Mouse (Mus musculus) embryonic facial prominence, embryonic 14.5 days (tissue): ENCODE results near the gene 3110082J24Rik. TPM values are rescaled to one million over a fixed set of nuclear protein-coding genes. Genes with fewer than 3 reads are reported as not detected.
"Not testable (repeated sequence)": the region's sequence is repeated elsewhere in the genome, so short reads cannot be mapped to it uniquely, and the experiment has no call there.

Experiments
- ATAC-seq: fragments of 200-750 bp; cut with Nextera tagmentation; 2 replicates; pipeline ENCODE4 v1.8.0; 2017; ENCODE audit warnings: low read depth, moderate number of reproducible peaks, moderate TSS enrichment
- DNase-seq: peaks from one replicate; pipeline ENCODE4 v3.0.0-alpha.2; 2015; ENCODE audit warnings: low spot score
- H3K27ac ChIP-seq: fragments of 300-500 bp; sonication (generic); replicated peaks from 2 replicates; pipeline ENCODE4 v1.5.1; 2014; ENCODE audit warnings: low read depth, mild to moderate bottlenecking, low read length, moderate library complexity
- H3K27me3 ChIP-seq: fragments of 300-500 bp; sonication (generic); replicated peaks from 2 replicates; pipeline ENCODE4 v1.6.1; 2014; ENCODE audit warnings: low read length; ENCODE audit not compliant: control insufficient read depth, insufficient read depth
- H3K36me3 ChIP-seq: fragments of 300-500 bp; sonication (generic); 2 replicates; pipeline ENCODE4 v1.6.1; 2014; ENCODE audit warnings: low read length, mixed read lengths; ENCODE audit not compliant: control insufficient read depth, insufficient read depth
- H3K4me1 ChIP-seq: fragments of 300-500 bp; sonication (generic); 2 replicates; pipeline ENCODE4 v1.6.1; 2014; ENCODE audit warnings: antibody characterized with exemption, low read length; ENCODE audit not compliant: control insufficient read depth, insufficient read depth
- H3K4me2 ChIP-seq: fragments of 300-500 bp; sonication (generic); 2 replicates; pipeline ENCODE4 v1.6.1; 2014; ENCODE audit warnings: low read depth, mild to moderate bottlenecking, low read length, moderate library complexity, mixed read lengths
- H3K4me3 ChIP-seq: fragments of 300-500 bp; sonication (generic); 2 replicates; pipeline ENCODE4 v1.5.1; 2014; ENCODE audit warnings: low read depth, mild to moderate bottlenecking, low read length
- H3K9ac ChIP-seq: fragments of 300-500 bp; sonication (generic); 2 replicates; pipeline ENCODE4 v1.6.1; 2014; ENCODE audit warnings: low read depth, mild to moderate bottlenecking, low read length, moderate library complexity, mixed read lengths
- H3K9me3 ChIP-seq: fragments of 300-500 bp; sonication (generic); 2 replicates; pipeline ENCODE4 v1.6.1; 2016; ENCODE audit warnings: low read length; ENCODE audit not compliant: control insufficient read depth
- WGBS: fragments of 180-500 bp; shearing (Covaris S2); extraction: QIAGEN DNeasy Blood & Tissue Kit; methylation state at CpG from one replicate; pipeline ENCODE4 v1.1.7; 2014; 5-methylcytosine and 5-hydroxymethylcytosine counted together
- polyA plus RNA-seq: library from polyadenylated mRNA; unstranded; fragments of >200 nt; fragmentation: Nextera tagmentation; extraction: Ambion mirVana; gene quantifications from 2 replicates; pipeline ENCODE4 v1.2.1, GENCODE M21; 2014

Gene 3110082J24Rik
- polyA plus RNA-seq, 1 experiment from 2014 or later: not detected

GRCm38 (mm10) chr5:30072825-30073821 lies 32.8 kb downstream of the 3110082J24Rik start, which contains the start of gene Tyms:
Gene Tyms, minus strand, starts transcription at chr5:30073617.
- Histone ChIP-seq H3K4me3 (peak within 1 kb of the TSS; percentile 83), H3K4me2 (peak within 1 kb of the TSS; percentile 82), H3K36me3 (peaks cover 34% of the 10 kb centered on the region), H3K9me3 (no peaks in the 10 kb centered on the region), H3K9ac (peak within 1 kb of the TSS; percentile 85), H3K27ac (peak within 1 kb of the TSS; percentile 88), H3K4me1 (0 out of 2 replicates have a peak, but pooled peaks cover 4% of the 10 kb centered on the region), H3K27me3 (no peaks in the 10 kb centered on the region)
- ATAC-seq: peak; percentile 95
- DNase-seq: peak; percentile 94
- WGBS: 2% methylated on average over 43 of the region's 45 CpGs

DNA sequence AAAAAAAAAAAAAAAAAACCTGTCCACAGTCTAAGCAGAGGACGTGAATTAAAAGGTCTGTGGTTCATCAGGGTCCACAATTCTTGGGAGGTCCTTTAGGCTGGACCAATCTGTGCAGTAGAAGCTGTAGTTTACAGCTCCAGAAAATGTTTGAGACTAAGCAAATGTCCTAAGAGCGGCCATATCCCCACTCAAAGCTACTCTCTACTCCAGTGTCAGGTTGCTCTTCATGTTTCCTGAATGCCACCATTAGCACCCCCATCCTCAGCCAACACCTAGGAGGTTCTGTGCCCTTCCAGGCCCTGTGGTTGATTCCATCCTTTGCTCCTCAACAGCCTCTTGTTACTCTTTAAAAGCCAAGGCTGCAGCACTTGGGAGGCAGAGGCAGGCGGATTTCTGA lies 33.5 kb downstream of the 3110082J24Rik start:
- no peaks in the 10 kb centered on the region for H3K9me3 ChIP-seq
- H3K27ac ChIP-seq: no peak overlapping the region
- peak overlapping the region; percentile 82 for H3K4me2 ChIP-seq
- no peaks in the 10 kb centered on the region for H3K27me3 ChIP-seq
- ATAC-seq (no peak), DNase-seq (peak; percentile 4)
- peaks cover 42% of the 10 kb centered on the region for H3K36me3 ChIP-seq
- H3K9ac ChIP-seq: peak overlapping the region; percentile 85
- 0 out of 2 replicates have a peak, but pooled peaks cover 4% of the 10 kb centered on the region for H3K4me1 ChIP-seq
- peak overlapping the region; percentile 83 for H3K4me3 ChIP-seq
- WGBS: 37% methylated on average over 3 of the region's 3 CpGs

DNA sequence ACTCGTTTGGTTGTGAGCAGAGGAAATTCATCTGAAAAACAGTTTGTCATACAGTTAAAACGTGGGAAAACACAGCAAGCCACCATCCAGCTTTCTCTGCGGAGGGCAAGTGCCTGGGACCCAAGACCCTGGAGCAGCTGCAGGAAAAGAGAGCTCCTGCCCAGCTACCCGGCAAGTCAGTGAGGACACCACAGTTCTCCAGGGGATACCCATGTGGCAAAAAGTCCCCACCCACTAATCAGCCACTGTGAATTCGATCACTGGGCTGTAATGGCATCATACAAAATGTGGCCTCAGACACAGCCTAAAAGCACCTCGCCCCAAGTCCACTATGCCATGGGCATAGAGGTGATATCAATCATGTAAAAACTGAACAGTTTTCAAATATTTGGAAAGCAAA lies 34.2 kb downstream of the 3110082J24Rik start:
- H3K4me2 ChIP-seq: peak overlapping the region; percentile 82

DNA sequence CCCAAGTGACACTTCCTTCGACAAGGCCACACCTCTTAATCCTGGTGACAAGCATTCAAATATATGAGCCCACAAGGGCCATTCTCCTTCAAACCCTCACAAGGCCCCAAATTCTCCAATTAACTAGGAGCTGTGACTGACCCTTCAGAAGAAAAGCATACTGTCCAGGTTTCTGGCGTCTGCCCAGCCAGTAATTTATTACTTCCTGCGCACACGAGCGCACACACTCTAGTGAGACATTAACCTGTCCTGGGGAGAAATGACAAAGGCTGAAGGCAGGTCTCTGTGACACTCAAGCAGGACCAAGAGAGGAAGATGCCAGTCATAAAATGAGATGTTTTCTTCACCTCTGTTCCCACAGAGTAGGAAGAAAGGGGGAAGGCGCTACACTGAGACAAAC lies 38.2 kb downstream of the 3110082J24Rik start:
- no peak overlapping the region for H3K9ac ChIP-seq
- H3K4me1 ChIP-seq: 0 out of 2 replicates have a peak, but pooled peaks cover 4% of the 10 kb centered on the region
- ATAC-seq: no peak
- H3K27ac ChIP-seq: no peak overlapping the region
- H3K27me3 ChIP-seq: no peaks in the 10 kb centered on the region
- no peak overlapping the region for H3K4me2 ChIP-seq
- 72% methylated on average over 6 of the region's 6 CpGs for WGBS
- no peaks in the 10 kb centered on the region for H3K9me3 ChIP-seq
- H3K4me3 ChIP-seq: no peak overlapping the region
- DNase-seq: no peak
- peaks cover 84% of the 10 kb centered on the region for H3K36me3 ChIP-seq

More for the DNA sequence above, 34.2 kb downstream of the 3110082J24Rik start:
- ATAC-seq (no peak), DNase-seq (no peak)
- Histone ChIP-seq H3K27ac (no peak overlapping the region), H3K4me3 (peak overlapping the region; percentile 83), H3K9me3 (no peaks in the 10 kb centered on the region), H3K27me3 (no peaks in the 10 kb centered on the region), H3K36me3 (peaks cover 49% of the 10 kb centered on the region), H3K9ac (peak overlapping the region; percentile 85), H3K4me1 (0 out of 2 replicates have a peak, but pooled peaks cover 4% of the 10 kb centered on the region)
- 72% methylated on average over 6 of the region's 6 CpGs for WGBS

DNA sequence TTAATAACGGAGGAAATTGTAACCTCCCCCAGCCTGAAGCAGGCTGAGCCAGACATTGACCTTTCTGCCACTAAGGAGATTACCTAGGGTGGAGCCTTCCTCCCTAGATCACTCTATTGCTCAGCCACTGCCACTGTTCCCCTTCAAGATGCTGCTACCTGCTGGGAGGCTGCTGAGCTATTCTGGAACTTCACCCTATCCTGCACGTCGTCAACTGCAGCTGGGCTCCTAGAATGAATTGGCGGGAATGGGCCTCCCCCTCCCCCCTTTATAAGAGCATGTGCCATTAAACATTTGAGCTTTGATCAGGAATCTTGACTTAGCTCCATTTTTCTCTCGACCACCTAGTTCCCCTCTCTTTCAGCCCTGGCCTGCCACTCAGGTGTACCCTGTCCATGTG lies 46.3 kb downstream of the 3110082J24Rik start:
- peaks cover 45% of the 10 kb centered on the region for H3K36me3 ChIP-seq
- ATAC-seq: not testable (repeated sequence)
- WGBS: 69% methylated on average over 5 of the region's 5 CpGs

DNA sequence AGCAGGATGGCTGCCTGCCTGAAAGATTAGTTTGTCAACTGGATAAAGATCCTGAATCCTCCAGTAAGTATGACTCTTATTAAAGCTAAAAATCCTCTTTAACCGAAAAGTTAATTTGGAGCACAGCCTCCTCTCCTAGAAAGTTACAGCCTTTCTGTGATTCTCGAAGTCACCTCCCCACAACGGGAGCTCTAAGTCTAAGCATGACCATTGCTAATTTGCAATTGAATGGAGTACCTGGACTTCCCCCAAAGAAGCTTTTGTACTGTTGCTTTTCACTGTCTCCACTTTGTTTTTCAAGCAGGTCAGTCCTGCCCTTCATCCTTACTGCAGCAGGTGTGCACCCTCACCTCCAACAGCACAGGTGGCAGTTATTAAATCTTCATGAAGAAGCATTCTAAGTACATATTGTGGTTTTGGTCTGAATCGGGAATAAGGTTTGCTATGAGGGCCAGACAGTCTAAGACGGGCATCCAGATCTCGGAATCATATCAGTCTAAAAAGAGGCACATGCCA lies 47.6 kb downstream of the 3110082J24Rik start:
- Histone ChIP-seq H3K4me2 (no peak overlapping the region), H3K9me3 (no peaks in the 10 kb centered on the region), H3K4me1 (no peaks in the 10 kb centered on the region), H3K36me3 (peaks cover 32% of the 10 kb centered on the region), H3K27me3 (no peaks in the 10 kb centered on the region), H3K9ac (no peak overlapping the region), H3K4me3 (no peak overlapping the region), H3K27ac (no peak overlapping the region)
- ATAC-seq (no peak), DNase-seq (no peak)
- WGBS: 77% methylated on average over 6 of the region's 6 CpGs

More for the DNA sequence above, 46.3 kb downstream of the 3110082J24Rik start:
- H3K4me3 ChIP-seq, H3K9ac ChIP-seq, DNase-seq, H3K9me3 ChIP-seq, H3K4me2 ChIP-seq, H3K27ac ChIP-seq, H3K27me3 ChIP-seq, H3K4me1 ChIP-seq: not testable (repeated sequence)

Other genes starting within 250 kb of the 3110082J24Rik start
- 0.22 and 0.24 TPM in 2 replicates for gene Il6, start 93.0 kb downstream of the 3110082J24Rik start, polyA plus RNA-seq
- gene Tyms, start 32.5 kb downstream of the 3110082J24Rik start, polyA plus RNA-seq: 198 and 220 TPM in 2 replicates
- 0.83 and 1.1 TPM in 2 replicates for gene Garem2, start 925 bp downstream of the 3110082J24Rik start, polyA plus RNA-seq
- 120 and 125 TPM in 2 replicates for gene Hadha, start 49.1 kb upstream of the 3110082J24Rik start, polyA plus RNA-seq
- gene Hadhb, start 49.2 kb upstream of the 3110082J24Rik start, polyA plus RNA-seq: 138 and 147 TPM in 2 replicates
- gene Adgrf3, start 99.6 kb upstream of the 3110082J24Rik start, polyA plus RNA-seq: 0.10 TPM in 1 of 2 replicates, not detected in the other
- 19.9 and 20.7 TPM in 2 replicates for gene Selenoi, start 126.5 kb upstream of the 3110082J24Rik start, polyA plus RNA-seq
- gene Drc1, start 175.3 kb upstream of the 3110082J24Rik start, polyA plus RNA-seq: 1.1 and 3.4 TPM in 2 replicates